ENCODE assay signal across 8 mouse cellular contexts in genomic region chr10:40629140-40629539, GRCm38 (mm10). TPM values are rescaled to one million over a fixed set of nuclear protein-coding genes. Genes with fewer than 3 reads are reported as not detected.
A peak's percentile ranks its signal among the peaks of the same experiment; 100 is the strongest.
DNase-seq lines count a peak whose midpoint lies in the region; ATAC-seq and TF ChIP-seq lines count a peak whose summit lies in the region.

No protein-coding gene starts in this region.

- no peaks in the 10 kb centered on the region for H3K36me3 ChIP-seq in kidney, embryonic 14.5 days (ENCODE audit: control insufficient read depth, insufficient read depth, low read length)
- no peaks in the 10 kb centered on the region for H3K36me3 ChIP-seq in G1E (replicated peaks)

- no peaks in the 10 kb centered on the region for H3K27me3 ChIP-seq in kidney, embryonic 14.5 days (ENCODE audit: control insufficient read depth, insufficient read depth, low read length)
- no peaks in the 10 kb centered on the region for H3K27me3 ChIP-seq in G1E (ENCODE audit: insufficient read depth, low read length)

- no peak for ATAC-seq in kidney, embryonic 14.5 days (ENCODE audit: low FRiP score, low TSS enrichment)
- no peak for ATAC-seq in G1E (ENCODE audit: extremely low read depth, insufficient number of reproducible peaks, low FRiP score, poor library complexity, severe bottlenecking)

- no peaks in the 10 kb centered on the region for H3K9me3 ChIP-seq in kidney, embryonic 14.5 days (ENCODE audit: control insufficient read depth, low read length)
- H3K9me3 ChIP-seq in G1E (replicated peaks), result no peaks in the 10 kb centered on the region

- H3K4me2 ChIP-seq in kidney, embryonic 14.5 days (replicated peaks; ENCODE audit: low read depth, low read length), result no peak overlapping the region

- 88% methylated on average over 7 of the region's 7 CpGs for WGBS in kidney, embryonic 14.5 days

- TF ChIP-seq CTCF in G1E (IDR thresholded peaks at IDR 0.05; ENCODE audit: low read depth, low read length), result peak; percentile 23; the same call in 1 of the 2 replicates

- H3K4me1 ChIP-seq in kidney, embryonic 14.5 days (ENCODE audit: control insufficient read depth, insufficient read depth, low read length), result no peaks in the 10 kb centered on the region
- H3K4me1 ChIP-seq in G1E (ENCODE audit: insufficient read depth, low read depth, low read length), result no peaks in the 10 kb centered on the region

- H3K9ac ChIP-seq in kidney, embryonic 14.5 days (ENCODE audit: low read depth, low read length), result no peak overlapping the region

- H3K4me3 ChIP-seq in kidney, embryonic 14.5 days (ENCODE audit: low read length), result no peak overlapping the region
- H3K4me3 ChIP-seq in G1E (ENCODE audit: low read depth, low read length), result no peak overlapping the region

- H3K27ac ChIP-seq in kidney, embryonic 14.5 days (ENCODE audit: low read depth, low read length), result no peak overlapping the region

- peak; percentile 82 for DNase-seq in kidney, adult 11 months
- no peak for DNase-seq in G1E (ENCODE audit: low spot score)
- DNase-seq in cerebellum, adult 18-20 months, result peak; percentile 55 to 65
- DNase-seq in heart, postnatal 4 days, result peak; percentile 77
- peak; percentile 49 for DNase-seq in mesoderm, embryonic 11.5 days (ENCODE audit: low read depth, low spot score)
- no peak for DNase-seq in urinary bladder, postnatal 4 days (ENCODE audit: low spot score in 2 of 2)
- DNase-seq in layer of hippocampus, adult 9-10 months (ENCODE audit: low spot score), result no peak

RNA-seq across cellular contexts. Expression of gene Ddo, which starts 0.7 kb away (rescaled TPM):
- polyA plus RNA-seq in kidney, embryonic 14.5 days (2014; fragmentation: Nextera tagmentation; extraction: Ambion mirVana), result 0.14 and 0.20 TPM in 2 replicates
- total RNA-seq in G1E (2014; fragmentation: Nextera tagmentation), result not detected in 2 replicates
- 0.12 and 0.16 TPM in 2 replicates for total RNA-seq in G1E (2017)
- 0.03 TPM in 1 of 2 replicates, not detected in the other for polyA plus RNA-seq in G1E (2012)
- 10 to 100 TPM; 23.4 to 24.7 TPM for total RNA-seq in heart, postnatal 4 days (2021)

RNA-seq across cellular contexts. Expression of gene Mettl24, which starts 53.9 kb away (rescaled TPM):
- polyA plus RNA-seq in kidney, embryonic 14.5 days (2014; fragmentation: Nextera tagmentation; extraction: Ambion mirVana), result 2.7 and 2.8 TPM in 2 replicates
- total RNA-seq in G1E (2014; fragmentation: Nextera tagmentation), result not detected in 2 replicates
- total RNA-seq in G1E (2017), result not detected in 2 replicates
- polyA plus RNA-seq in G1E (2012), result not detected in 2 replicates
- 1 to 10 TPM; 2.2 to 2.6 TPM for total RNA-seq in heart, postnatal 4 days (2021)

RNA-seq across cellular contexts. Expression of gene Slc22a16, which starts 59.0 kb away (rescaled TPM):
- not detected in 2 replicates for polyA plus RNA-seq in kidney, embryonic 14.5 days (2014; fragmentation: Nextera tagmentation; extraction: Ambion mirVana)
- total RNA-seq in G1E (2014; fragmentation: Nextera tagmentation), result not detected in 2 replicates
- 0.06 TPM in 1 of 2 replicates, not detected in the other for total RNA-seq in G1E (2017)
- not detected in 2 replicates for polyA plus RNA-seq in G1E (2012)
- total RNA-seq in heart, postnatal 4 days (2021), result not detected

Comparison
In these comparisons a context has a peak if more than half of its experiments do, and no peak if none do; other contexts are left out.
1. DNase-seq: peak in kidney, adult 11 months (single experiment), cerebellum, adult 18-20 months (2 of 2), heart, postnatal 4 days (single experiment) and mesoderm, embryonic 11.5 days (single experiment); none in G1E (single experiment), urinary bladder, postnatal 4 days (0 of 2) and layer of hippocampus, adult 9-10 months (single experiment).
2. RNA of gene Ddo, which starts 0.7 kb away (total RNA-seq): 23.4 to 24.7 TPM in heart, postnatal 4 days; 0.12 to 0.16 TPM in G1E; every median in the first group is over 10 times any median in the second.